Mouse (Mus musculus): ENCODE results near the gene Tmem246. TPM values are rescaled to one million over a fixed set of nuclear protein-coding genes. Genes with fewer than 3 reads are reported as not detected.

Tmem246 gene
- polyA plus RNA-seq, 1 experiment from 2014 or later: 12.0 TPM

DNA sequence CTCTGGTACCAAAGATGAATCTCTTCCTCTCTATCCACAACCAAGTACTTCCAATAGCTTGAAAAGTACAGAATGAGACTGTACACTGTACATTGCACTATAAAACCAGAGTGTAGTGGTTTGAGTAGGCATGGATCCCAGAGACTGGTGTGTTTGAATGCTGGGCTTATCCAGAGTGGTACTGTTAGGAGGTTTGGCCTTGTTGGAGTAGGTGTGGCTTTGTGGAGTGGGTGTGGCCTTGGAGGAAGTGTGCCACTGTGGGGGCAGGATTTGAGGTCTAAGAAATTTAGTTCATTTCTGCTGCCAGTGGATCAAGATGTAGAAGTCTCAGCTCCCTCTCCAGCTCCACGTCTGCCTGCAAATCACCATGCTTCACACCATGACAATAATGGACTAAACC is 7.8 kb upstream of the Tmem246 start:
- H3K9me3 ChIP-seq: no peaks in the 10 kb centered on the region
- no peaks in the 10 kb centered on the region for H3K27me3 ChIP-seq (replicated peaks; ENCODE audit: low read depth, poor library complexity, severe bottlenecking)
- no peaks in the 10 kb centered on the region for H3K36me3 ChIP-seq (replicated peaks)
- H3K4me1 ChIP-seq: no peaks in the 10 kb centered on the region
- H3K27ac ChIP-seq (replicated peaks): no peak overlapping the region
- H3K4me3 ChIP-seq: no peak overlapping the region
- WGBS: 87% methylated on average over 1 of the region's 1 CpGs
- no peak for DNase-seq (ENCODE audit: low spot score)

DNA sequence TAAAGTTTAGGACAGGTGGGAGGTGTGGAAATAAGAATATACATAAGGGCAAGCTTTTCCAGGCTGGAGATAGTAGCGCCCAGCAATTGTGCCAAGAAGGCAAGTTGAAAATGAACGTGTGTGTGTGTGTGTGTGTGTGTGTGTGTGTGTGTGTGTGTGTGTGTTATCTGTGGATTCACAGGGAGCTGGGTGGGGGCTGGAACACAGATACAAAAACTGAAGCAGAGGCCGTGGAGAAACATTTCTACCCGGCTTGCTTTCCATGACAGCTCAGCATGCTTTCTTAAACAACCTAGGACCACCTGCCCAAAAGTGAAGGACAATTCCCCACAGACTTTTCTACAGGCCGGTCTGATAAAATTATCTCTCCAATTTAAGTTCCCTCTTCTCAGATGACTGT is 6.9 kb upstream of the Tmem246 start:
- H3K36me3 ChIP-seq (replicated peaks): no peaks in the 10 kb centered on the region
- no peaks in the 10 kb centered on the region for H3K4me1 ChIP-seq
- no peaks in the 10 kb centered on the region for H3K9me3 ChIP-seq
- no peak overlapping the region for H3K4me3 ChIP-seq
- no peaks in the 10 kb centered on the region for H3K27me3 ChIP-seq (replicated peaks; ENCODE audit: low read depth, poor library complexity, severe bottlenecking)
- H3K27ac ChIP-seq (replicated peaks): no peak overlapping the region
- DNase-seq (ENCODE audit: low spot score): no peak
- WGBS: 87% methylated on average over 5 of the region's 5 CpGs

DNA sequence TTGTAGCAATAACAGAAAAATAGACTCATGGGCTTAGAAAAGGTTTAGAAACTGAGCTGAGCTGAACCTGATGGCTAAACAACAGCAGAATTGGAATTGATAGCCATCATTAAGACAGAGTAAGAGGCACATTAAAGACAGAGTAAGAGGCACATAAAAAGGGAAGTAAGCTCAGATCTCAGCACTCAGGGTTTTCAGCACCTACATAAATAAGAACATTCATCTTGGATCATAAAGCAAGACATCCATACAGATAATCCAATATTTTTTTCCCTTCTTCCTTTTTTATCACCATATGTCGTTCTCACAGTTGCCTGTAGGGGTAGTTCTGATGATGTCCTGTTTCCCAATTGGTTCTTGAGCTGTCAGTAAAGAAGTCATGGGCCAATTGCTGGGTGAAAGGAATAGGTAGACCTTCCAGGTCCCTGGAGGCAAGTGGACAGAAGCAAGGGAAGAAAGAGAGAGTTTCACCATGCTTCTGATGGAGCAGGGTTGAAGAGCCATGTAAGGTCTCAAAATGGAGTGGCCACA is 6.4 kb upstream of the Tmem246 start:
- DNase-seq (ENCODE audit: low spot score): no peak
- Histone ChIP-seq H3K4me3 (no peak overlapping the region), H3K36me3 (replicated peaks) (no peaks in the 10 kb centered on the region), H3K27ac (replicated peaks) (no peak overlapping the region), H3K9me3 (no peaks in the 10 kb centered on the region), H3K4me1 (no peaks in the 10 kb centered on the region), H3K27me3 (replicated peaks; ENCODE audit: low read depth, poor library complexity, severe bottlenecking) (no peaks in the 10 kb centered on the region)
- WGBS: 49% methylated on average over 1 of the region's 1 CpGs

DNA sequence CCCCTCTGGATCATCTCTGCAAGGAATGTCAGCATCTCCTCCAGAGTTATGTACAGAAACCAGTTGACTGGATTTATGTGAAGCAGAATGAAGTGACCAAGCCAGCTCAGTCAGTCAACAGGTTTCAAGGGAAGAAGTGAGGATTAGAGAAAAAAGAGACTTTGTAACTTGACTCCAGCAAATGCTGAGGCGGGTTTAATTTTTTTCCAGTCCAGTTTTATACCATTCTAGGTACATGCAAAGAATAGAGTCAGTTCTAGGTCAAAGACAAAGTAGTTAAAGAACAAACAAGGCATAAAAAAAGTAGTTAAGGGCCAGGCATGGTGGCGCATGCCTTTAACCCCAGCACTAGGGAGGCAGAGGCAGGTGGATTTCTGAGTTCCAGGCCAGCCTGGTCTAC is 5.5 kb upstream of the Tmem246 start:
- no peaks in the 10 kb centered on the region for H3K36me3 ChIP-seq (replicated peaks)
- H3K4me3 ChIP-seq: no peak overlapping the region
- no peaks in the 10 kb centered on the region for H3K9me3 ChIP-seq
- no peak for DNase-seq (ENCODE audit: low spot score)
- H3K27ac ChIP-seq (replicated peaks): no peak overlapping the region
- peaks cover 4% of the 10 kb centered on the region; the same call in 1 of the 2 replicates for H3K27me3 ChIP-seq (replicated peaks; ENCODE audit: low read depth, poor library complexity, severe bottlenecking)
- 81% methylated on average over 2 of the region's 2 CpGs for WGBS
- no peaks in the 10 kb centered on the region for H3K4me1 ChIP-seq

DNA sequence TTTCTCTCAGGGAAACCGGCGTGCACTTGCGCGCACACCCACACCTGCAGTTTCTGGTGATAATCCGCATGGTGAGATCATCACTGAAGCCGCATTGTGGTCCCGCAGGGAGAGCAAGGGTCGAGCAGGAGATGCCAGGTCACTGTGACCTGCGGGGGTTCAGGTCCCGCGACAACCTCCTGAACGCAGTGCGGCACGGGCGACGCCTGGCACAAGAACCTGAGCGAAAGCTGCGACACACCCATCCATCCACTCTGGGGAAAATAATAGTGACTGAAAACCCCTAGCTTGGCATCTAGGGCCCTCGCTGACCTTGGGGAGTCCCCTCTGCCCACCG is 862 bp downstream of the Tmem246 start:
- DNase-seq (ENCODE audit: low spot score): no peak
- peaks cover 11% of the 10 kb centered on the region; the same call in 1 of the 2 replicates for H3K4me1 ChIP-seq
- peak overlapping the region; percentile 88 for H3K4me3 ChIP-seq
- peak overlapping the region; percentile 87 for H3K27ac ChIP-seq (replicated peaks)
- whole genome bisulfite sequencing: 1% methylated on average over 20 of the region's 20 CpGs
- H3K9me3 ChIP-seq: no peaks in the 10 kb centered on the region
- H3K27me3 ChIP-seq (replicated peaks; ENCODE audit: low read depth, poor library complexity, severe bottlenecking): peaks cover 4% of the 10 kb centered on the region; the same call in 1 of the 2 replicates
- H3K36me3 ChIP-seq (replicated peaks): no peaks in the 10 kb centered on the region

DNA sequence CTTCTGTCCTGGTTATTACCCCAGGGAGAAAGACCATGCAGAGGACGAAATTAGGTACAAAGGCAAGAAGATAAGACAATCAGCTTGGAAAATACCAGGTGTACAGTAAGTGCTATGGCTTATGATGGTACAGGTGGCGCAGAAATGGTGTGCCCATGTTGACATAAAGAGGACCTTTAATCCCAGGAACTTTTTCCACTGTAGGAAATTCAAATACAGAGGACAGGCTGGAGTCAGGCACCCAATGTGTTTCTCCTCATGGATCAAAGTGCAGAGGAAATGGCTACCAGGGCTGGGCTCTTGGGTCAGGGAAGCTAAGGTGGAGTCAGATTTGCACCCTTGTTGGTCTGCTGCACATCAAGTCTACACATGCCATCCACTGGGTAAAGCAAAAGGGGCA is 7.5 kb downstream of the Tmem246 start:
- no peak overlapping the region for H3K27ac ChIP-seq (replicated peaks)
- no peak for DNase-seq (ENCODE audit: low spot score)
- WGBS: 74% methylated on average over 2 of the region's 2 CpGs
- H3K4me3 ChIP-seq: no peak overlapping the region
- no peaks in the 10 kb centered on the region for H3K27me3 ChIP-seq (replicated peaks; ENCODE audit: low read depth, poor library complexity, severe bottlenecking)
- no peaks in the 10 kb centered on the region for H3K9me3 ChIP-seq
- H3K4me1 ChIP-seq: no peaks in the 10 kb centered on the region
- peaks cover 9% of the 10 kb centered on the region; the same call in 1 of the 2 replicates for H3K36me3 ChIP-seq (replicated peaks)

DNA sequence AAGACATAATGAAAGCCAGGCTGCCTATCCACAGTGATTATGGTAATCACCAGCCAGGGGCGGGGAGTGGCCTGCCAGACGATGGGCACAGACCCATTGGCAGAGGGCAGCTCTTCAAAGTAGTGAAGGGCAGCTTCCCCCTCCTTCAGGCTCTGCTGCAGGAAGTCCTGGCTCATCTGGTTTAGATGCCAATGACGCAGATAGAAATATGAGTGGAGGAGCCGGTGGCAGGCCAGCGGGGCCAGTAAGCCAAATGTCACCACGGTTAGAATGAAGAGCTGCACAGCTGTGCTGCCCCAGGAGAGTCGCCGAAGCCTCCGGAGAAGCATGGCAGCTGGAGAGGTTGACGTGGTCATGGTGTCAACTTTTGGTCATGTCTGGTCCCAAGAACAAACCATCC is 10.9 kb downstream of the Tmem246 start:
- Histone ChIP-seq H3K4me3 (no peak overlapping the region), H3K36me3 (replicated peaks) (peaks cover 9% of the 10 kb centered on the region; the same call in 1 of the 2 replicates), H3K27ac (replicated peaks) (no peak overlapping the region), H3K9me3 (no peaks in the 10 kb centered on the region), H3K27me3 (replicated peaks; ENCODE audit: low read depth, poor library complexity, severe bottlenecking) (no peaks in the 10 kb centered on the region), H3K4me1 (no peaks in the 10 kb centered on the region)
- no peak for DNase-seq (ENCODE audit: low spot score)
- 88% methylated on average over 10 of the region's 10 CpGs for WGBS

DNA sequence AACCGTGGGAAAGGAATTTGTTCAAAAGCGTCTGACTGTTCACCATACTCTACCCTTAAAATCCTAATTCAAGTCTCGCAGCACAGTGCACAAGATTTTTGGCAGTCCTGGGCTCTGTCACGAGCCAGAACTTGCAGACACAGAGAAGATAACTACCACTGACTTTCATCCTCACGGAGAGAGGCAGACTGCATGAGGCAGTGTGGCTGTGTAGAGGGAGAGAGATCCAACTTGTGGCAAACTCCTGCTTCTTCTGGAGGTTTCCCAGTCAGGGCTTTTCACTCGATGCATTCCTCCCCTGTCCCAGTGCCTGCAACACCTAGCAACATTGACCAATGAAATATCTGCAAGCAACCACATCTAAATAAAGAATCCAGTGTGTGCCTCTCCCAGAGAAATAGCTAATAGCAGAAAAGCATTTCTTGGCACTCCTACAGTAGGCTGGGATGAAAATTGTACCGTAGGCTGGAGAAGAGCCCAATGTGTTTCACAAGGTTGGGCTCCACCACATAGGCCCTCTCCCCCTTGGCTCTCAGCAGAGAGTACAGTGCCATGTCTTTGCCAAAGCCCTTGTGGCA is 12.1 kb downstream of the Tmem246 start:
- H3K27me3 ChIP-seq (replicated peaks; ENCODE audit: low read depth, poor library complexity, severe bottlenecking): no peaks in the 10 kb centered on the region
- no peak overlapping the region for H3K27ac ChIP-seq (replicated peaks)
- DNase-seq (ENCODE audit: low spot score): no peak
- no peaks in the 10 kb centered on the region for H3K4me1 ChIP-seq
- H3K36me3 ChIP-seq (replicated peaks): peaks cover 9% of the 10 kb centered on the region; the same call in 1 of the 2 replicates
- no peaks in the 10 kb centered on the region for H3K9me3 ChIP-seq
- WGBS: 88% methylated on average over 7 of the region's 7 CpGs
- no peak overlapping the region for H3K4me3 ChIP-seq

DNA sequence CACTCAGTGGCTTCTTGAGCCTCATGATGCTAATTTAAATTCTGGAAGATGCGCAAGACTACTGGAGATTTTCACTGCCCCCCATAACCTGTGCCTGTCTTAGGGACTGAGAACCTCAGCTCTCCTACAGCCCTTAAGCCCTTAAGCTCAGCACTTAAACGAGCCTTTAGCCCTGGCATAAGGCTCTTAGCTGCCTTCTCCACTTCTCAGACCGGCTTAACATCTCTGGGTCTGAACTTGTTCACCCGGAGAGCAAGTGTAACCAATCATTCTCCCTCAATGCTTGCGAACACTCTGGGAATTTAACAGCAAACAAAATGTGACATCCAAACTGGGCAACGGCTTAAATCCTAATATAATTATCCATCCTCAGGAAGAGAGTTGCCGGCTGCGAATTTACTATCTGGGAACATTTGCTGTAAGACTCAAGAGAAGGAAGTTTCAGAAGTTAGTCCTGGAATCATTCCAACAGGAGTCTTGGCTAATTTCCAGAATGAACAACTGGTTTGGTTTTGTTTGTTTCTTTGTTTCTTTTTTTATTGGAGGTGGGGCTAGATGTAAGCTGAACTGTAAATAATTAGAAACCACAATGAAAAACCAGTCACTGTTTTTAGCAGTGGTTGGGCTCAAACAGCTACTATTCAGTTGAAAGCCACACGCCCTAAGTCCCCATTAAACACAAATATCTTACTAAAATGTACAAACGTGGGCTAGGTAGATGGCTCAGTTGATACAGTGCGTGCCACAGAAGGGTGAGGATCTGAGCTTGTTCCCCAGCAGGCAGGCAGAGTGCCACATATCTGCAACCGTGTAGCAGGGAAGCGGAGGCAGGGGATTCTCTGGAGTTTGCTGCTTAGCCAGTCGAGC is 13.5 kb downstream of the Tmem246 start:
- Histone ChIP-seq H3K9me3 (no peaks in the 10 kb centered on the region), H3K27me3 (replicated peaks; ENCODE audit: low read depth, poor library complexity, severe bottlenecking) (no peaks in the 10 kb centered on the region), H3K27ac (replicated peaks) (no peak overlapping the region), H3K36me3 (replicated peaks) (peaks cover 9% of the 10 kb centered on the region; the same call in 1 of the 2 replicates), H3K4me1 (no peaks in the 10 kb centered on the region), H3K4me3 (no peak overlapping the region)
- DNase-seq (ENCODE audit: low spot score): no peak
- 75% methylated on average over 14 of the region's 14 CpGs for WGBS

DNA sequence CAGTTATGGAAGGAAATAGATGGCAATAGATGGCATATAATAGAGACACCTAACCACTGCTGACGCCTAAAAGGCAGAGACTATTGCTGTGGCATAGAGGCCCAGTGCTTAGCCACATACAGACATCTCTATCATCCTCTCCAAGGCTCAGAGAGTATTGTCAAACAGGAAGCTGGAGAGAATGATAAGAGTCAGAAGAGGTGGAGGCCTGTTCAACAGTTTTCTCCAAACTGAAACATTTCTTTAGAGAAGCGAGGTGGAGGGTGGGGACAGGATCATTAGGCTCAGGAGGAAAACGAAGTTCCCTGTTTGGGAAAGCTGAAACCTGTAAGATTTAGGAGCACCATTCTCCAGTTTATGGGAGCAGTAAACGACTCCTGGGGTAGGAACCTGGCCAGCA is 16.4 kb downstream of the Tmem246 start:
- no peak overlapping the region for H3K27ac ChIP-seq (replicated peaks)
- H3K4me1 ChIP-seq: no peaks in the 10 kb centered on the region
- WGBS: 74% methylated on average over 4 of the region's 4 CpGs
- no peaks in the 10 kb centered on the region for H3K27me3 ChIP-seq (replicated peaks; ENCODE audit: low read depth, poor library complexity, severe bottlenecking)
- no peak for DNase-seq (ENCODE audit: low spot score)
- H3K36me3 ChIP-seq (replicated peaks): peaks cover 2% of the 10 kb centered on the region; the same call in 1 of the 2 replicates
- H3K4me3 ChIP-seq: no peak overlapping the region
- no peaks in the 10 kb centered on the region for H3K9me3 ChIP-seq

DNA sequence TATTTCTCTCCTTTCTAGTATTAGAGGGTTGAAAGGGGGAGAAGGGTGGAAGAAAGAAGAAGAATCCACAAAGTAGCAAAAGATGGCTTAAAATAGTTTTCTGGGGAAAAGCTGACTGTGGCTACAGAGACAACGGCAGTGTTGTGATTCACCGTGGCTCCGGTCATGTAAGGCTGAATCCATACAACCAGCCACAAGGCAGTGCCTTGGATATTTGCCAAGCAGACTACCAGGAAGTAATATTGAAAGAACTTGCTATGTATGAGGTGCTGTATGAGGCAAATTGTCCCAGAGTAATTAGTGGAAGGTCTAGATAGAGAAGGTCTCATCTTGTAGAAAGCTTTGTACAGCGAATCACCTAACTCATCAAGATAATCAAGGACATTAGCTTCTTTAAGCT is 25.5 kb downstream of the Tmem246 start:
- Histone ChIP-seq H3K36me3 (replicated peaks) (no peaks in the 10 kb centered on the region), H3K4me3 (no peak overlapping the region), H3K27ac (replicated peaks) (no peak overlapping the region), H3K4me1 (no peaks in the 10 kb centered on the region), H3K9me3 (no peaks in the 10 kb centered on the region), H3K27me3 (replicated peaks; ENCODE audit: low read depth, poor library complexity, severe bottlenecking) (no peaks in the 10 kb centered on the region)
- 93% methylated on average over 4 of the region's 4 CpGs for WGBS
- no peak for DNase-seq (ENCODE audit: low spot score)

DNA sequence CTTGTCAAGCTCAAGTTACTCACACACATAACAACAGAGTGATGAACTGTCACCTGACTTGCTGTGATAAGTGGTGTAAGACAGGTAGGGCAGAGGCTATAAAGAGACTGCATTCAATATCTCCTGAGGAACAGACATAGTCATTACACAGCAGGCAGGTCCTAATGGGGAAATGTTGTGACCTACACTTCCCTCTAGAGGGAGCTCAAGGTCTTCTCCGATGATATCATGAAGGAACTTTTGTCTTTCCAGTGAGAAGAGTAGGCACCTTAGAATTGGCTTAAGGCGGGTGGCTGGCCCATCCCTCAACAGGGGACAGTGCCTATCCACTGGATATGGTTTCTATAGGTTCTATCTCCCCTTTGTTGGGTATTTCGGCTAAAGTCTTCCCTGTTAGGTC is 30.1 kb downstream of the Tmem246 start:
- Histone ChIP-seq H3K27ac (replicated peaks) (no peak overlapping the region), H3K27me3 (replicated peaks; ENCODE audit: low read depth, poor library complexity, severe bottlenecking) (no peaks in the 10 kb centered on the region), H3K36me3 (replicated peaks) (no peaks in the 10 kb centered on the region), H3K4me3 (no peak overlapping the region), H3K4me1 (no peaks in the 10 kb centered on the region), H3K9me3 (no peaks in the 10 kb centered on the region)
- DNase-seq (ENCODE audit: low spot score): peak; percentile 28
- 16% methylated on average over 3 of the region's 3 CpGs for WGBS
